Mouse (Mus musculus) midbrain, embryonic 16.5 days (tissue): Measurements from ENCODE around the gene Elp4. TPM values are rescaled to one million over a fixed set of nuclear protein-coding genes. Genes with fewer than 3 reads are reported as not detected.
A peak's percentile ranks its signal among the peaks of the same experiment; 100 is the strongest.

Source experiments
- ATAC-seq: fragments of 200-750 bp; cut with Nextera tagmentation; 2 replicates; pipeline ENCODE4 v1.8.0; 2017; ENCODE audit warnings: moderate TSS enrichment
- H3K27ac ChIP-seq: fragments of 300-500 bp; sonication (generic); 2 replicates; pipeline ENCODE4 v1.5.1; 2014; ENCODE audit warnings: mild to moderate bottlenecking, low read length, mixed read lengths
- H3K27me3 ChIP-seq: fragments of 300-500 bp; sonication (generic); 2 replicates; pipeline ENCODE4 v1.6.1; 2014; ENCODE audit warnings: low read depth, low read length, mixed read lengths; ENCODE audit not compliant: control insufficient read depth, insufficient read depth
- H3K36me3 ChIP-seq: fragments of 300-500 bp; sonication (generic); 2 replicates; pipeline ENCODE4 v1.6.1; 2014; ENCODE audit warnings: mild to moderate bottlenecking, low read length, moderate library complexity, mixed read lengths; ENCODE audit not compliant: control insufficient read depth, insufficient read depth
- H3K4me1 ChIP-seq: fragments of 300-500 bp; sonication (generic); 2 replicates; pipeline ENCODE4 v1.6.1; 2014; ENCODE audit warnings: mild to moderate bottlenecking, low read length, mixed read lengths; ENCODE audit not compliant: control insufficient read depth, insufficient read depth
- H3K4me2 ChIP-seq: fragments of 300-500 bp; sonication (generic); 2 replicates; pipeline ENCODE4 v1.6.1; 2014; ENCODE audit warnings: mild to moderate bottlenecking, low read length, mixed read lengths
- H3K4me3 ChIP-seq: fragments of 300-500 bp; sonication (generic); 2 replicates; pipeline ENCODE4 v1.5.1; 2014; ENCODE audit warnings: low read depth, mild to moderate bottlenecking, low read length, moderate library complexity, mixed read lengths
- H3K9ac ChIP-seq: fragments of 300-500 bp; sonication (generic); 2 replicates; pipeline ENCODE4 v1.6.1; 2014; ENCODE audit warnings: low read depth, low read length, mixed read lengths
- H3K9me3 ChIP-seq: fragments of 300-500 bp; sonication (generic); replicated peaks from 2 replicates; pipeline ENCODE4 v1.6.1; 2014; ENCODE audit warnings: mild to moderate bottlenecking, low read length, mixed read lengths; ENCODE audit not compliant: control insufficient read depth, poor library complexity, severe bottlenecking
- whole genome bisulfite sequencing: fragments of 180-500 bp; shearing (Covaris S2); extraction: QIAGEN DNeasy Blood & Tissue Kit; methylation state at CpG from one replicate; pipeline ENCODE4 v1.1.7; 2014; 5-methylcytosine and 5-hydroxymethylcytosine counted together
- polyA plus RNA-seq: library from polyadenylated mRNA; unstranded; fragments of >200 nt; fragmentation: Nextera tagmentation; extraction: Ambion mirVana; gene quantifications from 2 replicates; pipeline ENCODE4 v1.2.1, GENCODE M21; 2015

The Elp4 gene
- polyA plus RNA-seq, 1 experiment from 2014 or later, result 41.3 TPM

DNA sequence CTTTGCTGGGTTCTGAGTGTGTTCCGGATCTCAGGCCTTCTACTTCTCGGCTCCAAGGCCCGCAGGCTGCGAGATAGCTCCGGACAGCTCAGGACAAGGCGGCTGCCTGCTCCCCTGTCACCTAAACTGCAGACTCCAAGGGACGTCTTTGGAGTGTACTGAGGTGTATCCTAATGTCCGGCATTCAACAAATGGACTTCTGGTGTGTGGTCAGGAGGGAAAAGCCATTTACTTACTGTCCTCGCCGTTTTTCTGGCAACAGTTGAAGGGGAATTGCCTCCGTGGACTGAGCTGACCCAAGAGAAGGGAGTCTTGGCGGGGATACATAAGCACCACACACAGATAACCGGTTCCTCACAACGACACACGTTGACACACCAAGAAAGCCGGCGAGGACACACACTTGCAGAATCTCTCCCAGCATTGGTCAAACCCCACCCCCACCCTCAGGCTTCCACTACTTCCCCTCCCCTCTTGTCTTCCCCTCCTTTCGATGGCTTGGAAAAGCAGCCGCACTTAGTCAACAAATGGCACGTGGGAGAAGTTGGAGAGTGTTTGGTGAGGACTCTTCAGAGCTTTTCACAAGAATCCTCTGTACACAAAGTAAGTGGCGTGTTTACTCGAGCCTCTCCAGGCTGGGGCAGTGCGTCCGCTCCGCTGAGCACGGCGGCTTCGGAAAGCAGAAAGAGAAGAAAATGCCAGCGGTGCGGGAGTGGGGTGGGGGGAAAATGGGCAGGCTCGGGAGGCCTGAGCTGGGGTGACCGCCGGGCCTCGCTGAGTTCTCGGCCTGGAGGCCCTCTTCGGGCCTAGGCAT is 230.1 kb downstream of the Elp4 start:
- peak overlapping the region; percentile 54 for H3K4me2 ChIP-seq
- H3K4me1 ChIP-seq, result peaks cover 7% of the 10 kb centered on the region; the same call in 1 of the 2 replicates
- WGBS, result 1% methylated on average over 36 of the region's 36 CpGs
- H3K36me3 ChIP-seq, result no peaks in the 10 kb centered on the region
- H3K9me3 ChIP-seq, result no peaks in the 10 kb centered on the region
- peaks cover 50% of the 10 kb centered on the region for H3K27me3 ChIP-seq
- no peak overlapping the region for H3K9ac ChIP-seq
- H3K27ac ChIP-seq, result peak overlapping the region; percentile 40; the same call in 1 of the 2 replicates
- peak; percentile 16 for ATAC-seq
- peak overlapping the region; percentile 14 for H3K4me3 ChIP-seq

DNA sequence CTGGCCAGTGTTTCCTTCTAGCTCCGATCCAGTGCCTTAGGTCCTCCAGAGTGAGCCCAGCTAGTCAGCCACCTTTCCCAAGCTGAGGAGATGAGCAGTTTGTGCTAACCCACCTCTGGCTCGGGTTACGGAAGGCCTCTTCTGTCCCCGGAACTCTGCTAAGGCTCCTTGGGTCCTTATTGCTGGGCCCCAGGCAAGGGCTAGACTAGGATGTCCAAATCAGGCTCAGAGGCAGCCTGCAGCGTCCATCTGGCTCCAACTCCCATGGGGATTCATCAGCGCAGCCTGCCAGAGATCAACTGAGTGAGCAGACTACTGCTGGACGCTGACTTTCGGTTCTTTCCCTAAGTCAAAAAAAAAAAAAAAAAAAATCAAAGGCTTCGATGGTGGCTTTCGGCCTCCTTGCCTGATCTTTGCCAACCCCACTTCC is 230.7 kb downstream of the Elp4 start:
- Histone ChIP-seq H3K9ac (no peak overlapping the region), H3K27me3 (peaks cover 45% of the 10 kb centered on the region), H3K27ac (no peak overlapping the region; the same call in 1 of the 2 replicates), H3K36me3 (no peaks in the 10 kb centered on the region), H3K4me2 (peak overlapping the region; percentile 0; the same call in 1 of the 2 replicates), H3K4me3 (peak overlapping the region; percentile 0; the same call in 1 of the 2 replicates), H3K4me1 (peaks cover 7% of the 10 kb centered on the region; the same call in 1 of the 2 replicates), H3K9me3 (no peaks in the 10 kb centered on the region)
- ATAC-seq, result no peak
- 9% methylated on average over 10 of the region's 10 CpGs for WGBS

DNA sequence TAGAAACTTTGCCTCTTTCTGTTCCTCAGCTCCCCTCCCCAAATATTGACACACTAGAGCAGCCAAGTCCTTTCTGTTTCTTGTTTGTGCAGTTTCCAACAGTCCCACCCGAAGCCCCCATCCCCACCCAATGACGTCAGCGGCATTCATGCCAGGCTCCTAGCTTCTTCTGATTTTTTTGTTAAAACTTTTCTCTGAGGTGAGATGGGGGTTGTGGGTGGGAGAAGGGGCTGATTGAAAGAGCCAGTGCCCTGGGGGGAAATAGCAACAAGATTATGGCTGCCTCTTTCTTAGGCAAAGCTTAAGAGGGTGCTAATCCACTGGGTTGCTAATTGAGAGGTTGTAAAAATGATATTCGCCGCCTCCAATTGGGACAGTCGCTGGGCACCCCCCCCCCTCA is 231.3 kb downstream of the Elp4 start:
- H3K36me3 ChIP-seq, result no peaks in the 10 kb centered on the region
- no peak overlapping the region for H3K9ac ChIP-seq
- no peaks in the 10 kb centered on the region for H3K9me3 ChIP-seq
- H3K4me2 ChIP-seq, result 0 out of 2 replicates have a peak overlapping the region, but pooled peaks have one; percentile 3
- no peak overlapping the region for H3K27ac ChIP-seq
- WGBS, result 2% methylated on average over 6 of the region's 6 CpGs
- peaks cover 50% of the 10 kb centered on the region for H3K27me3 ChIP-seq
- ATAC-seq, result no peak
- H3K4me3 ChIP-seq, result no peak overlapping the region; the same call in 1 of the 2 replicates
- H3K4me1 ChIP-seq, result peaks cover 7% of the 10 kb centered on the region; the same call in 1 of the 2 replicates

DNA sequence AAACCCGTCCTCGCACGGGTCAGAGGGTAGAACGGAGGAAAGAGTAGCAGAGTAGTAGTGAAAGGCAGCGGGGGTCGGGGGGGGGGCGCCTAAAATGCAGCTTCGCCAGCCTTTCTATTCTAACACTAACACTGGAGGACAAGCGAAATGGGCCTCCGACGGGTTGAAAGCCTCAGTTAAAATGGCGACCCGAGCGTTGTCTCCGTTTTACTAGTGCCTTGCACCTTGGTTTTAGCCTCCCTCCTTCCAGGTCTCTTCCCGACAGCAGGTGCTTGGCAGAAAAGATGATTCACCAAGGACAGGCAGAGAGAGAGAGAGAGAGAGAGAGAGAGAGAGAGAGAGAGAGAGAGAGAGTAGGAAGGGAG is 231.8 kb downstream of the Elp4 start:
- 1% methylated on average over 15 of the region's 16 CpGs for WGBS
- H3K9ac ChIP-seq, result no peak overlapping the region
- H3K36me3 ChIP-seq, result no peaks in the 10 kb centered on the region
- H3K27me3 ChIP-seq, result peaks cover 52% of the 10 kb centered on the region
- peak overlapping the region; percentile 8; the same call in 1 of the 2 replicates for H3K4me2 ChIP-seq
- H3K4me3 ChIP-seq, result no peak overlapping the region
- H3K9me3 ChIP-seq, result no peaks in the 10 kb centered on the region
- no peak for ATAC-seq
- H3K27ac ChIP-seq, result no peak overlapping the region
- peaks cover 7% of the 10 kb centered on the region; the same call in 1 of the 2 replicates for H3K4me1 ChIP-seq

DNA sequence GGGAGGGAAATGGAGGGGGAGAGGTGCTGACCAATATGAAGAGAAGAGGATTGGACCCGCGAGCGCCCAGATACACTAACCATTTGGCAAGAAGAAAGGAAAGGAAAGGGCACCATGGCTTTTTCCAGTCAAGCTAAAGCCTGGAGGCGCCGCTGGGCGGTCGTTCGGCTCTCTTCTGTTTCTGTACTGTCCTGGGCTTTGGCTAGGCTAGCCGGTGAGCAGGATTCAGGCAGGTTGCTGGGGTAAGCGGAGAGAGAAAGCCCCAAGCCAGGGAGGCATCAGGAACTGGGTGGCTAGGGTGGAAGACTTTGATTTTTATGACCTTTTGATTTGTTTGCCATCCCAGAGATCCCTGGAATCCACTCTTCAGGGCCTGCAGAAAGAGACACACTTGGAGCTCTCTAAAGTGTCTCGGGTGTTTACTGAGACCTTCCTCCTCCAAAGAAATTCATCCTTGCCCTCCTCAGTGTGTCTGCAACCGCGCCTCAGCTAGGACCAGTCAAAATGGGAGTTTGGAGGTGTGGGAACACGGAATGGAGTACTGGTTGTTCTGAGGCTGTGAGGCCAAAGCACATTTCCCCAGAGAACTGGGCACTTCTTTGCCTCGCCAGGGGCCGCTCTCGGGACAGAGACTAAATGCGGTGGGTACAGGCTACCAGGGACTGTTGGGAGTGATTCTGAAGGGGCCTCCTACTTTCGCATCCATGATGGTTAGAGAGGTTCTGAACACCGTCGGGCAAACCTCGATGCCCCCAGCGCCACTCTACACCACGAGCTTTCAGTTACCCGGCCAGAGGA is 232.4 kb downstream of the Elp4 start:
- H3K4me2 ChIP-seq, result peak overlapping the region; percentile 8; the same call in 1 of the 2 replicates
- peaks cover 7% of the 10 kb centered on the region; the same call in 1 of the 2 replicates for H3K4me1 ChIP-seq
- no peaks in the 10 kb centered on the region for H3K36me3 ChIP-seq
- no peaks in the 10 kb centered on the region for H3K9me3 ChIP-seq
- ATAC-seq, result no peak
- no peak overlapping the region for H3K4me3 ChIP-seq
- WGBS, result 4% methylated on average over 25 of the region's 25 CpGs
- no peak overlapping the region for H3K9ac ChIP-seq
- no peak overlapping the region for H3K27ac ChIP-seq
- peaks cover 52% of the 10 kb centered on the region for H3K27me3 ChIP-seq

DNA sequence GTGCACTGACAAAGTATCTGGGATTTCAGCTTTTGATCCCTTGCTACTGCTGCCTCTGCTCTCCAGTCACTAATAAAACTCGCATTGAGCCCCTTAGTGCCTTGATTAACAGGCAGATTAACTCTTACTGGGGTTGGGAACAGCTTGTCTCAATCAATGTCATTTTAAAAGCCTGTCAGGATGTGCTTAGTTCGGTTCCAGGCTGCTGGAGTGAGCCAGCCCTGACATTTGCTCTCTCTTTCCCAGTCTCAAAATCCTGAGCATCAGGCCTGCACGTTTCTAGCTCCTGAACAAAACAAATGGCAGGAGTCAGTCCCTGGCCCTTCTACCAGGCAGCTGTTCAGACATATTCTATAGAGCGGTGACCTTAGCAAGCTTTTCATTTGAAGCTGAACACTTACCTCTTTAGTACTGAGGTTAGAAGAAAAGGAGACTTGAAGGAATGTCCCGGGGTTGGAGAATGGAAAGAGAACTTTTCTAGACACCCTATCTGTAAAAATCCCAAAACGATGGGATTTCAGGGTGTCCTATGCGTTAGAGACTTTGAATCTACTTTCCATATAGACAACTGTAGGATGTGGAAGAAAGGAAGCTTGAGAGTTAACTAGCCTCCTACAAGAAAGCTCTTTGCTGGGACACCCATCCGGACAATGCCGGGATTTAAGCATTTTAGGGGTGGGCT is 233.1 kb downstream of the Elp4 start:
- H3K9ac ChIP-seq, result no peak overlapping the region
- WGBS, result 9% methylated on average over 9 of the region's 9 CpGs
- H3K4me2 ChIP-seq, result no peak overlapping the region
- H3K27me3 ChIP-seq, result peaks cover 58% of the 10 kb centered on the region
- H3K4me1 ChIP-seq, result peaks cover 7% of the 10 kb centered on the region; the same call in 1 of the 2 replicates
- no peaks in the 10 kb centered on the region for H3K36me3 ChIP-seq
- H3K9me3 ChIP-seq, result no peaks in the 10 kb centered on the region
- ATAC-seq, result no peak
- no peak overlapping the region for H3K4me3 ChIP-seq
- H3K27ac ChIP-seq, result no peak overlapping the region

GRCm38 (mm10) chr2:105670731-105671095 is 233.7 kb downstream of the Elp4 start:
- H3K4me2 ChIP-seq, result no peak overlapping the region
- H3K4me3 ChIP-seq, result no peak overlapping the region
- ATAC-seq, result no peak
- no peaks in the 10 kb centered on the region for H3K9me3 ChIP-seq
- H3K27me3 ChIP-seq, result peaks cover 63% of the 10 kb centered on the region
- no peak overlapping the region for H3K9ac ChIP-seq
- no peak overlapping the region for H3K27ac ChIP-seq
- WGBS, result 4% methylated on average over 6 of the region's 6 CpGs
- peaks cover 5% of the 10 kb centered on the region; the same call in 1 of the 2 replicates for H3K4me1 ChIP-seq
- no peaks in the 10 kb centered on the region for H3K36me3 ChIP-seq

DNA sequence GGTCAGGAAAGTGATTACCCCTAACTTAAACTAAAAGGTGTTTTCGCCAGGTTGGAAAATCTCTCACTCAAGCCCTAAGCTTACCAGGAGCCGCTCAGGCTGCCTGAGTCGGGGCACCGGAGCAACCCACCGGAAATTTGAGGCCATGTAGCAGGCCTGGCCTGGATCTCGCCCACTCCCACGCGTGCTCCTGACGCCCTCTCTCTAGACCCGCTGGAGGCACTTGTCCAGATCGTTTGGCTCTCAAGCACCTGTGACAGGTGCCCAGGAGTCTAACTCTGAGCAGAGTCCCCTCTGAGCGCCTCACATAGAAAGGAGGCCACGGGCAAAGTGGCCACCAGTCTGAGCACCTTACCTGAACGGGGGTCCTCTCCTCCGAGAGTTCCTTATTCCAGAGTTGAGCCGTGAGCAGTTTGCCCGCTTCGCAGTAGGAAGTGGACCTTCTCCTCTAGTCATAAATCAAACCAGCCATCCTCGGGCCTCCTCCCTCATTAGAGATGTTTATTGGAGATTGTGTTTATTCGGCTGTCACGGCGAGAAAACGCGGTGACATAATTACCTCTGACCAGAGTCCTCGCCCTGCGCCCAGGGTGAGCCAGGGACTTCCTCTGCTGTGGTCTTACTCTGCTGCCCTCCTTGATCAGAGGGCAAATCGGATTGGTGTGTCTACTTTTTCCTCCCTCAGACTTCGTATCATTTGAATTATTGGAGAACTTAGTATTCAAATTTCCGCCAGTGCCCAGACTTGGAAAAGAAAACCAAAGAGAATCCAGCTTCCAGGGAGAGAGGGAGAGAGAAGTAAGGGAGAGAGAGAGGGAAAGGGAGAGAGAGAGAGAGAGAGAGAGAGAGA is 234.3 kb downstream of the Elp4 start:
- H3K36me3 ChIP-seq, result no peaks in the 10 kb centered on the region
- H3K4me1 ChIP-seq, result peaks cover 5% of the 10 kb centered on the region; the same call in 1 of the 2 replicates
- H3K9ac ChIP-seq, result no peak overlapping the region
- ATAC-seq, result no peak
- H3K27ac ChIP-seq, result no peak overlapping the region
- H3K4me2 ChIP-seq, result peak overlapping the region; percentile 29
- peaks cover 68% of the 10 kb centered on the region for H3K27me3 ChIP-seq
- H3K9me3 ChIP-seq, result no peaks in the 10 kb centered on the region
- H3K4me3 ChIP-seq, result peak overlapping the region; percentile 15; the same call in 1 of the 2 replicates
- WGBS, result 4% methylated on average over 29 of the region's 29 CpGs
